Mouse (Mus musculus) heart, adult 9 months (tissue): Measurements from ENCODE around the gene Ube2j1.
"Not testable (repeated sequence)": the region's sequence is repeated elsewhere in the genome, so short reads cannot be mapped to it uniquely, and the experiment has no call there.

ENCODE experiments used
- DNase-seq, 2 experiments: peaks; one replicate each; pipeline ENCODE4 v3.0.0; 2022; ENCODE audit warnings: low spot score in 2 of 2

The Ube2j1 gene

DNA sequence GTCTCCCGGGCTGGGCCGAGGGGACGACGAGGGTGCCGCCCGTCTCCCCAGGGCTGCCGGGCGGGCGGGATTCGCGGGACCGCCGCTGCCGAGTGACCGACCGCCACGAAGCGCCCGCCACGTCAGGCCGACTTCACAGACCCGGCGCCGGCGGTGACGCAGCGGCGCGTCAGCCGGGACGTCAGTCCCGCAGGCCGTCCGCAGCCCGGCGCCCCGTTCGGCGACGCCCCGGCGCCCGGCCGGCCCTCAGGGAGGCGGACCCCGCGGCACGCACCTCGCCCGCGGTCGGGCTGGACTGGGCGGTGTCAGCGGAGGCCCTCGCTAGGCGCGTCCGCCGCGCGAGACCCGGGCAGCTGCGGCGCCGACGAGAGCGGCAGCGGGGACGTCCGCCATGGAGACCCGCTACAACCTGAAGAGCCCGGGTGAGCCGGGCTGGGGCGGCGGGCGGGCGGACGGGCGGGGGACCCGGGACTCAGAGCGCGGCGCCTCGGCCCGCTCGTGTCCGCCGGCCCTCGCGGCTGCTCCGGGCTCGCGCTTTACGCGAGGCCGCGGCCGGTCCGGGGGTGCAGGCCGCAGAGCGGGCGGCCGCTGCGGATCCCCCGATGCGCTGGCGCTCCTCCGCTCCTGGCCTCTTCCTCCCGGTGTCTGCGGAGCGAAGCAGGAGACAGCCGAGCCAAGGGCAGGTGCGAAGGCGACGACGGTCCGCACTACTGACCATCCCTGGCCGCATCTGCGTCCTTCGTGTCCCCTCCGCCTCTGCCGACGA, at the start of gene Ube2j1:
Gene Ube2j1 (plus strand): TSS at position 222 of the 766 bp plus-strand sequence.
- peak; percentile 92 to 94 for DNase-seq

DNA sequence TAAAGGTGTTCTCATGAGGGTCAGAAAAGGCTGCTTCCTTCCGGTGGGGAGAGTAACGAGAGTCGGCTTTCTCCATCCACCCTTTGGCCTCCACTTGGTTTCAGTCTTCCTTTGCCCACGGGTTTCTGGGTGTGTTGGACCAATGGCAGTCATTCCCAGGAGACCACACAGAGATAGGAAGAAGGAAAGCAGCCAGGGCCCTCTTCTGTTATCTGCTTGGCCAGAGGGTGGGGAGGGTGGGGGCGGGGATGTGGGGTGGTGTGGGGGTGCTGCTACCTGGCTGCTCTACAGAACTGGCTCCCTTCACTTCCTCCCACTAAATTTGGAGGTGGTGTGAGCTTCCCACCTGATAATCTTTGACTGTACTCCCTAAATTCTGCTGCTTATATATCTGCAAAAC, 49.6 kb upstream of the Ube2j1 start:
- DNase-seq: peak; percentile 15 to 26

GRCm38 (mm10) chr4:32982041-32982715, 49.0 kb upstream of the Ube2j1 start:
- DNase-seq: no peak

GRCm38 (mm10) chr4:32982716-32983175, 48.5 kb upstream of the Ube2j1 start, which contains the start of gene Rragd:
TSS of gene Rragd (plus strand) at chr4:32983037.
- DNase-seq: peak; percentile 15 to 21

DNA sequence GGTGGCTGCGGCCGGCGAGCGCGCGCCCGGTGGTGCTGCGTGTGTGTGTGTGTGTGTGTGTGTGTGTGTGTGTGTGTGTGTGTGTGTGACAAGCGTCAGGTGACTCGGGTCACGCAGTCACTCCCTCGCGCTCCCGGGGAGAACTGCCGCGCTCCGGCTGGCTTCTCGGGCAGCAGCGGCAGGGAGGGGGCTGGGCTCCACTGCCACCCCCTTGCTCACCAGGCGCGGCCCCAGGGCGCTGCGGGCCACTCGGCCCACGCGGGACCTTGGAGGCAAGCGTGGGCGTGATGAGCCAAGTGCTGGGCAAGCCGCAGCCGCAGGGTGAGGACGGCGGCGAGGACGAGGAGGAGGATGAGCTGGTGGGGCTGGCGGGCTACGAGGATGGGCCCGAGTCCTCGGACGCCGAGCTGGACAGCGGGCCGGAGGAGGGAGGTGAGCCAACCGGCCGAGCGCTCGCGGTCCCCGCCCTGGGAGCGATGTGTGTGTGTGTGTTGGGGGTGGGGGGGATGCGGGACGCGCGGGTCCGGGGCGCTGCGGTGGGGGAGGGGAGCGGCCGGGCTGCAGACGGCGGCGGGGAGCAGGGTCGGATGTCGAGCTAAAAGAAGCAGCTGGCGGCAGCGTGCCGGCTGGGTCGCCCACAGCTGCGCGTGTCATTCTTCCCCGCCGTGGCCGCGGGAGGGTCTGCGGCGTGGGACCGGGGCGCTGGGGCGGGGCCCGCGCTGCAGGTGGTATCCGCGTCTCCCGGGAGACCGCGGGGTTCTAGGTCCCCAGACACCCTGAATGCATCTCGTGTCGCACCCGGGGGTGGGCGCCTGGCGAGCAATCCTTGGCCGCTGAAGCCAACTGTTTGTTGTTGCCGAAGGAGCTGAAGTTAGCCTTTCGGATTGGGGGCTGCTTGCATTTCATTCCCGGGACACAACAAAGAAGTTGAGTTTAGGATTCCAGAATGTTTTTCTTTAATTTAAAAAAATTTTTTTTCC, 47.8 kb upstream of the Ube2j1 start:
- peak; percentile 44 to 61 for DNase-seq

DNA sequence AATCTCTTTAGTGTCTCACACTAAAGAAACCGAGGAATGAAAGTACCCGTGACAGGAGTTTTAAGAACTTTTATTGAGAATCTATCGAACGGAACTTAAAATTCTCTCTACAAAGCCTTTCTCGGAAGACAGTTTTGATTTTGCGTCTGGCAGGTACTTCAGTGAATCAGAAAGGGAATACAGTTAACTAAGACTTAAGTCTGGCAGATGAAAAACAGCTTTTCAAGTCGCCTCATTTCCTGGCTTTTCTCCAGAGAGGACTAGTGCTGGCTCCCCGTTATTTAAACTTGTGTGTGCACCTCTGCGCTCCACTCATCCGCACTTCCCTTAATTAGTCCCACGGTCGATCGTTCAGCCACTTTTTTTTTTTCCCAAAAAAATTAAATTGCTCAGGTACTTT, 47.0 kb upstream of the Ube2j1 start:
- no peak for DNase-seq

DNA sequence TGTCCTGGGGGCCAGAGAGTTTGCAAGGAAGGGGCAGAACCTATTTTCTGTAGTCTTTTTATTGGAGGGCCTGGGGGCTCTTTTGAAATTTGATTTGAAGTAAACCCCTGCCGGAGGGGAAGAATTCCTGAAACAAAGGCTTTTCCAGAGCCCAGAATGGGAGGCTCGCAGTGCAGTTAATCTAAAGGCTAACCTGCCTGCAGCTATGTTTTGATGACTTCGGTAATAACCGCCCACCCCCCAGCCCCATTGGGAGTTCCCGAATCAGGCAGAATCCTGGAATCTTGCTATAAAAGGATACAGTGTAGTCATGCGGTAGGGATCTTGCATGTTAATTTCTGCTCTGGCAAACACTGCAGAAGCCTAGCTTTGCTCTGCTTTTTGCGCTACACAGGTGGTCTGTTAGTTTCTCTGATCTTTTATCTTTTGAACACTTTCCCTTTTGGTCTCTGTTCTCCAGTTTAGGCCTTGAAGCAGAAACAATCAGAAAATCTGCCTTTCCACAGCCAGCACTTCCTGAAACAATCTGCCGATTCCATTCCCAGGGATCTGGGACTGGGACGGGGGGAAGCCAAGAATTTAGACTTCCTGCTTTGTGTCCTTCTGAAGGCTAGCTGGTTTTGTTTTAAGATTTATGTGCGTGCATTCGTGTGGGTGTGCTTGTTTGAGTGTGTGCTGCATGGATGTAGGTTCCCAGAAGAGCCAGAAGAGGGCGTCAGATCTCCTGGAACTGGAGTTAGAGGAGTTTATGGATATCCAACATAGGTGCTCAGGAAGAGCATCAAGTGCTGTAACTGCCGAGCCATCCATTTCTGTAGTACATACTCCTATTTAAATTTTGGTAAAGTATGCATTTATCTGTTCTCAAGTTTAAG, 46.2 kb upstream of the Ube2j1 start:
- DNase-seq: no peak

GRCm38 (mm10) chr4:32985684-32986083, 45.5 kb upstream of the Ube2j1 start:
- DNase-seq: no peak

GRCm38 (mm10) chr4:32987006-32987405, 44.2 kb upstream of the Ube2j1 start:
- DNase-seq: no peak

- no peak for DNase-seq
Measured at GRCm38 (mm10) chr4:32989346-32989745, 41.9 kb upstream of the Ube2j1 start.

DNA sequence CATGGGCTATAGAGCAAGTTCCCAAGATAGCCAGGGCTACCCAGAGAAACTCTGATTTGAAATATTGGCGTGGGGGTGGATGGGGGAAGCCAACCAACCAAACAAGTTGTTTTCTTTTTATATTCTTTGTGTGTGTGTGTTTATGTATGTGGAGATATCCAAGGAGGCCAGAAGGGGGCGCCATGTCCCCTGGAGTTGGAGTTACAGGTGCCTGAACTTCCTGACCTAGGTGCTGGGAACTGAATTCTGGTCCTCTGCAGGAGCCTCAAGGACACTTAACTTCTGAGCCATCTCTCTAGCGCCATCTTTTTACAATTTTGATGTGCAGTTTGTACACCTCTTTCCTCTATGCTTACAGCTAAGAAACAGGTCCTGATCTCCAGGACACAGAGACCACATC, 37.0 kb upstream of the Ube2j1 start:
- DNase-seq: no peak

DNA sequence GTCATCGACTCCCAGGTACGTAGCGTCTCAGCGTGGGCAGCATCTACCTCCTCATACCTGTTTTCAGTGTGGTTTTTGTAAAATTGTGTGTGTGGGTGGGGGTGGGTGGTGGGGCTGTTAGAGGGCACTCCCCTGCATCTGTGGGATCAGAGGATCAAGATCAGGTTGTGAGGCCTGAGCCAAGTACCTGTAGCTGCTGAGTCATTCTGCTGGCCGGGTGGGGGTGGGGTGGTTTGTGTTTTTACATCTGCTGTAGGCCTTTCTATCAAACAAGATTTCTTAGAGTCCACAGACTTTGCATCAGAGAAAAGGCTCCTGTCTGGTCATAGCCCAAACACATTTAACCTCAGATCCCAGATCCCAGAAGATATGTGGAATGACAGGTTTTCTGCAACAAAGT, 35.1 kb upstream of the Ube2j1 start:
- no peak for DNase-seq

- no peak for DNase-seq
Measured at GRCm38 (mm10) chr4:32997571-32997970, 33.6 kb upstream of the Ube2j1 start.

DNA sequence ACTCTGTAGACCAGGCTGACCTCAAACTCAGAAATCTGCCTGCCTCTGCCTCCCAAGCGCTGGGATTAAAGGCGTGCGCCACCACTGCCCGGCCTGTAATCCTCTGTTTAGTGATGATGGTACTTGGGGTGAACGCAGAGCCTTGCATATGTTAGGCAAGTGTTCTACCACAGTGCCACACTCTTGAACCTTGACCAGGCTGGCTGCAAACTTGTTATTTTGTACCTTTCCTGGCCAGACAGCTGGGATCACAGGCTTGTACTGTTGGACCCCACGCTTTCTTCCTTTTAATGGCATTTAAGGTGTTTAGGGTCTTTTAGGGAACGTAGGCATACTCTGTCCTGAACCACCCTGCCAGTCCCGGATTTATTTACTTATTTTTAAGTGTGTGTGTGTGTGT, 32.2 kb upstream of the Ube2j1 start:
- no peak for DNase-seq

GRCm38 (mm10) chr4:33002081-33002480, 29.1 kb upstream of the Ube2j1 start:
- DNase-seq: no peak

DNA sequence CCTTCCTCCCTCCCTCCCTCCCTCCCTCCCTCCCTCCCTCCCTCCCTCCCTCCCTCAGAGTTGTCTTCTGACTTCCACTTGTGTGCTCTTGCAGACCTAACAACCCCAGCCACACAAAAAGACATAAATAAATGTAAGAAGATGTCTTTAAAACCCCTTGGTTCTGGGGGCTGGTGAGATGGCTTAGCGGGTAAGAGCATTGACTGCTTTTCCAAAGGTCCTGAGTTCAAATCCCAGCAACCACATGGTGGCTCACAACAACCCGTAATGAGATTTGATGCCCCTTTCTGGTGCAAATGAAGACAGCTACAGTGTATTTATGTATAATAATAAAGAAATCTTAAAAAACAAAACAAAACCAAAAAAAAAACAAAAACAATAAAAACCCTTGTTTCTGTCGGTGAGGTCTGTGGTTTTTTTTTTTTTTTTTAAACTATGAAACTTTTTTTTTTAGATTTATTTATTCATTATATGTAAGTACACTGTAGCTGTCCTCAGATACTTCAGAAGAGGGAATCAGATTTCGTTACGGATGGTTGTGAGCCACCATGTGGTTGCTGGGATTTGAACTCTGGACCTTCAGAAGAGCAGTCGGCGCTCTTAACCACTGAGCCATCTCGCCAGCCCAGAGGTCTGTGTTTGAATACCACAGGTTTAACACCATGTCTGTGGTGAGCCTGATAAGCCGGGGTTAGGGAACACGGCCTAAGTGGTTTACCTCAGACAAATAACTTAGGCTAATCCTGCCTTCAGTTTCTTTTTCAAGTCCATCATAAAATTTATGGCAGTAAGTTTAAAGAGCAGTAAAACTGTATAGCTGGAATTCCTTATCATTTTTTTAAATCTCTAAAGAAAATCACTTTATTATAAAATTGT, 25.4 kb upstream of the Ube2j1 start:
- not testable (repeated sequence) for DNase-seq

DNA sequence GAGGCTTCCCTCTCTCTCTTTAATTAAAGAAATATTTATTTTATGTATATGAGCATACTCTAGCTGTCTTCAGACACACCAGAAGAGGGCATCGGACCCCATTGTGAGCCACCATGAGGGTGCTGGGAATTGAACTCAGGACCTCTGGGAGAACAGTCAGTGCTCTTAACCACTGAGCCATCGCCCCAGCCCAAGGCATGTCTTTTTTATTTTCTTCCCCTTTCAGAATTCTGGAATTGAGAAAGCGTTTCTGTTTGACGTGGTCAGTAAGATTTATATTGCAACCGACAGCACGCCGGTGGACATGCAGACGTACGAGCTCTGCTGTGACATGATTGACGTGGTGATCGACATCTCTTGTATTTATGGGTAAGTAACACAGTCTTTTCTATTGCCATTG, 24.4 kb upstream of the Ube2j1 start:
- DNase-seq: no peak

DNA sequence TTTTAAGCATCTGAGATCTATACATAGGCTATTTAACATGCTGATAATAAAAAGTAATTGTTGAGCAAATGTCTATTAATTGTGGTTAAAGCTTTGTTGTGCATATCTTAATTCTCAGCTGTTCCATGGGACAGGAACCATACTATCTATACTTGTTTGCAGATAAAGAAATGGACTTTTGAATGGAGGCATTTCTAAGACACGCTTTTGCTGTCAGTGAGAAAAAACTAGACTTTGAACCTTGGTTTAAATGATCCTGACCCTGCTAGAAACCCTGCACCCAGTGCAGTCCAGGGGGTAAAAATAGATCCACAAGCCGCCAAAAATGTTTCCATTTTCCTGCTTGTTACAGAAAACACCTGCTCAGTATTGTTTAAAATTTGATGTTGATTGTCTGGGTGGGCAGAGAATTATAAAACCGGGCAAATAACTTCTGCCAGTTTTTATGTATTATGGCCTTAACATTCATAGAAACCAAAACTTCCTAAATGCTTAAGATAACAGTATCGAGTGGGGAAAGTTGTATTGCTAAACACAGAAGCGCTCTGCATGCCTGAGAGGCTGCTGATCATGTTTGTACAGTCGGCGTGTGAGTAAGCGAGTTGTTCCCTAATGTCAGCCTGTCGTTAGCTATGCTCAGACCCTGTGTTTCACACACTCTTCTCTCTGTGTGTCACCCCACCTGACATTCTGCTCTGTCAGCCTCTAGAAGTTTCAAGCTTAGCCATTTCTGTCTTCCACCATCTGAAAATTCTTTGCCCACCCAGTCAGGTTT, 23.6 kb upstream of the Ube2j1 start:
- DNase-seq: no peak

DNA sequence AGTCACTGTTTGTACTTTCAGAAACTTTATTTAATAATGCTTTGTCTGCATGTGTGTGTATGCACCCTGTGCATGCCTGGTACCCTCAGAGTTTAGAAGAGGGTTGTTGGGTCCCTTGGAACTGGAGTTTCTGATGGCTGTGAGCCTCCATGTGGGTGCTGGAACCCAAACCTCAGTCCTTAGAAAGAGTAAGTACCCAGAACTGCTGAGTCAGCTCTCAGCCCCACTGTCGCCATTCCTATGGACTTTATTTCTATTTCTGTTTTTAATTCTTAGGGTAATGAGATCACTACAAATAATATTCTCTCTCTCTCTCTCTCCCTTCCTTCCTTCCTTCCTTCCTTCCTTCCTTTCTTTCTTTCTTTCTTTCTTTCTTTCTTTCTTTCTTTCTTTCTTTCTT, 21.1 kb upstream of the Ube2j1 start:
- no peak for DNase-seq
